Mouse (Mus musculus): ENCODE measurements around the gene Tchp. TPM values are rescaled to one million over a fixed set of nuclear protein-coding genes. Genes with fewer than 3 reads are reported as not detected.

Gene Tchp
- polyA plus RNA-seq, 2 experiments from 2014 or later: 3.7 to 14.3 TPM

GRCm38 (mm10) chr5:114698044-114698746 is 9.4 kb upstream of the Tchp start:
- ATAC-seq: no peak

GRCm38 (mm10) chr5:114699015-114699414 is 8.5 kb upstream of the Tchp start:
- ATAC-seq: no peak

GRCm38 (mm10) chr5:114702403-114703392 is 4.9 kb upstream of the Tchp start:
- ATAC-seq: no peak

- ATAC-seq: no peak
Measured at GRCm38 (mm10) chr5:114708491-114708890, 931 bp downstream of the Tchp start.

GRCm38 (mm10) chr5:114709357-114709756 is 1.8 kb downstream of the Tchp start:
- peak; percentile 32 for ATAC-seq

- ATAC-seq: no peak
Measured at GRCm38 (mm10) chr5:114714551-114714950, 7.0 kb downstream of the Tchp start.

GRCm38 (mm10) chr5:114717292-114717691 is 9.7 kb downstream of the Tchp start:
- no peak for ATAC-seq

GRCm38 (mm10) chr5:114717937-114718336 is 10.4 kb downstream of the Tchp start:
- ATAC-seq: no peak

GRCm38 (mm10) chr5:114718483-114718882 is 10.9 kb downstream of the Tchp start:
- no peak for ATAC-seq

GRCm38 (mm10) chr5:114719003-114719927 is 11.7 kb downstream of the Tchp start:
- ATAC-seq: no peak

GRCm38 (mm10) chr5:114719928-114720270 is 12.3 kb downstream of the Tchp start:
- no peak for ATAC-seq

- no peak for ATAC-seq
Measured at GRCm38 (mm10) chr5:114720784-114721183, 13.2 kb downstream of the Tchp start.

GRCm38 (mm10) chr5:114721969-114722368 is 14.4 kb downstream of the Tchp start:
- no peak for ATAC-seq

GRCm38 (mm10) chr5:114722846-114723245 is 15.3 kb downstream of the Tchp start:
- no peak for ATAC-seq

- ATAC-seq: no peak
Measured at GRCm38 (mm10) chr5:114728160-114728559, 20.6 kb downstream of the Tchp start.

- ATAC-seq: no peak
Measured at GRCm38 (mm10) chr5:114730129-114730528, 22.6 kb downstream of the Tchp start.

- no peak for ATAC-seq
Measured at GRCm38 (mm10) chr5:114731498-114731897, 23.9 kb downstream of the Tchp start.

- no peak for ATAC-seq
Measured at GRCm38 (mm10) chr5:114731969-114732368, 24.4 kb downstream of the Tchp start.

- ATAC-seq: no peak
Measured at GRCm38 (mm10) chr5:114733606-114734005, 26.0 kb downstream of the Tchp start.

GRCm38 (mm10) chr5:114737090-114737887 is 29.7 kb downstream of the Tchp start:
- ATAC-seq: no peak

- no peak for ATAC-seq
Measured at GRCm38 (mm10) chr5:114738707-114739241, 31.2 kb downstream of the Tchp start.
